Mouse (Mus musculus): ENCODE data around the gene Tnfaip1.
A peak's percentile ranks its signal among the peaks of the same experiment; 100 is the strongest.

The Tnfaip1 gene

DNA sequence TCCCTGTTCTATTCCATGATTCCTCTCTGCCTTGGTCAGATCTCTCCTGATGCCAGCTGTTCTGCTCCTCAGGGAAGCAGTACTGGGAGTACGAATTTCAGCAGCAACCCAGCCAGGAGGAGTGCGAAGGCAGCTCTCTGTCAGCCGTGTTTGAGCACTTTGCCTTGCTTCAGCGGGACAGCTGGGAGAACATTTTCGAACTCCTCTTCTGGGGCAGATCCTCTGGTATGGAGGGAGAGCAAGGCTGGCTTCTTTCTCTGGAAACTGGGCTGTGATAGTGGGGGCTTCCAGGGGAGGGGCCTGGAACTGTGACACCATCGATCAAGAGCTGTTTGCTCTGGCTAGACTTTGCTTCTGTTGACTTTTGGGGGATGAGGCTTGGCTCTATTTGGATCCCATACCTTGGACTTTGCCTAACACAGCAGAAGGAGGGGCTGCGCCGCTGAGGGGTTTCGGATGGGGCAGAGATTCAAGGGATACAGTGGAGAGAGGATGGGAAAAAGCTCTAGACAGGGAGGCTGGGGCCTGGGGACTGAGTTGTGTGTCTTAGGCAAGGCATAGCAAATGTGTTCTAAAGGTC is 35.4 kb downstream of the Tnfaip1 start:
- DNase-seq (ENCODE audit: low read depth, low spot score) = no peak

- DNase-seq (ENCODE audit: low read depth, low spot score) = no peak
Measured at GRCm38 (mm10) chr11:78499543-78499942, 36.6 kb downstream of the Tnfaip1 start.

GRCm38 (mm10) chr11:78499004-78499403 is 37.1 kb downstream of the Tnfaip1 start, which contains the start of gene Vtn:
Gene Vtn (plus strand): TSS chr11:78499091.
- DNase-seq (ENCODE audit: low read depth, low spot score) = no peak

DNA sequence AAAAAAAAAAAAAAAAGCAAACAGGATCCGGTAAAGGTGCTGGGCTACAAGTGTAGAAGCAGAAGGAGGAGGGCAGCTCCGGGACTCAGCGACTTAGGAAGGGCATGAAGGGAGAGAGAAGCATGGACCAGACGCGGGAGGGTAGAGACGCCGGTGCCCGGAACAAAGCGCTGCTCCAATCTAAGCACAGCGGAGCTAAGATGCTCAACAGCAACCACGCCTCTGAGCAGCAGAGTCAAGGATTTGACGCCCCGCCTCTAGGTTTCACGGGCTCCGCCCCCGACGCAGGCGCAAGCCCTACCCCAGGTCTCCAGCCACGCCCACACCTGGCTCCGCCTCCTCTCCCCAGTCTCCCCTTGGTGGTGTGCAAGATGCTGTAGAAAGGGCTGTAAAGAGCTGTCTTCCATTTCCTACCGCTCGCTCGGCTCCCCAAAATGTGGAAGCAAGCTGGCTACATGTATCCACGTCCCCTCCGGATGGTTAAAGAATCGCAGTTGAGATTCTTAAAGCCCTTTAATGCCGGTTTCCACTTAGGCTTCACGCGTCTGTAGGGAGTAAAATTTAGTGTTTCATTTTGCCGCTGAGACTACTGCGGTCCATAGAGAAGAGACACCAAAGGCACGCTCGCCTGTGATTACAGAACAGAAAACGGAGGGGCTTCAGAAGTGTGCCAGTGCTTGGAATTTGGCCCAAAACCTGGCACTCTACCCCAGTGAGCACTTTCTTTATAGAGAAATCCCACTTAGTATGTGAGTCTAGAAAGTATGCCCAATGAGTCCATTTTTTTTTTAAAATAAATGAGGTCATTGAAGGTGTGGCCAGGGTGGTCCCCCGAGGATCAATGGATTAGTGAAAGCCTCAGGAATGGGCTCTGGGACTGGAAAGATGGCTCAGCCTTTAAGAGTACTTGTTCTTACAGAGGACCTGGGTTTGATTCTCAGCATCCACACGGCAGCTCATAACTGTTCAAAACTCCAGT is 38.3 kb downstream of the Tnfaip1 start, which contains the start of gene Sarm1:
TSS of gene Sarm1 (minus strand) at position 211 of the 979 bp plus-strand sequence.
- DNase-seq (ENCODE audit: low read depth, low spot score) = peak; percentile 98

- DNase-seq (ENCODE audit: low read depth, low spot score) = peak; percentile 38
Measured at GRCm38 (mm10) chr11:78497071-78497541, 39.0 kb downstream of the Tnfaip1 start.

DNA sequence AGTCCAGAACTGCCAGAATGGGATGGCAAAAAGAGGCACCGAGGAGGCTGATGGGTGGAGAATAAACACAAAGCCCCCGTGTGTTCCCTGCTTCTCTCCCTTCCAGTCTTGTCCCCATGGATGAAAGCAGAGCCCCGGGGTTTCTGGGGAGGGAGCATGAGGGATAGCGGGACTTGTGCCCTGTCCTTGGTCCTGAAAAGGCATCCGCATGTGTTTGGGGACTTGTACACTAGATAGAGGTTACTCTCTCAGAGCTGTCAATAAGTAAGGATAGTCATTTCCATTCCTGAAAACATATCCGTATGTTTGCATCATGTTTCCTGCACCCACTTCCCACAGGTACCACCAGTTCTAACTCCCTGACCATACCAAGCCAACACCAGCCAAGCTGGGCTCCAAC is 40.2 kb downstream of the Tnfaip1 start:
- DNase-seq (ENCODE audit: low read depth, low spot score) = peak; percentile 75

GRCm38 (mm10) chr11:78490781-78491241 is 45.3 kb downstream of the Tnfaip1 start:
- peak; percentile 81 for DNase-seq (ENCODE audit: low read depth, low spot score)

DNA sequence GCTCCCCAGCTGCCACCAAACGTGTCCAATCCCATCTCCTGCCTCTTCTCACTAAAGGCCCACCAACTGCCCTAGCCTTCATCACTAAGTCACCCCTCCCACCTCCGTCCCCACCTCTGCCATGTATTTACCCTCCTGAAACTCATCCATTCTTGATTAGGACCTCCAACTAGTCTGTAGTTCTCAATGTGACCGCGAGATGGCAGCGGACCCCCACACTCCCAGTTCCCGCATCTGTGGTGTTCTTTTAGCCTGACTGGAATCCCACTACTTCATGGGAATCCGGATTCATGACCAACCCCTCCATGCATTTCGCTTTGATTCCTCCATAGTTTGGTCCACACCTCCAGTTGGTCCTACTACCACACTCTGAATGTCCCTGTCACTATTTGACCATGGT is 48.0 kb downstream of the Tnfaip1 start:
- peak; percentile 87 for DNase-seq (ENCODE audit: low read depth, low spot score)

GRCm38 (mm10) chr11:78483639-78484038 is 52.5 kb downstream of the Tnfaip1 start:
- peak; percentile 60 for DNase-seq (ENCODE audit: low read depth, low spot score)

DNA sequence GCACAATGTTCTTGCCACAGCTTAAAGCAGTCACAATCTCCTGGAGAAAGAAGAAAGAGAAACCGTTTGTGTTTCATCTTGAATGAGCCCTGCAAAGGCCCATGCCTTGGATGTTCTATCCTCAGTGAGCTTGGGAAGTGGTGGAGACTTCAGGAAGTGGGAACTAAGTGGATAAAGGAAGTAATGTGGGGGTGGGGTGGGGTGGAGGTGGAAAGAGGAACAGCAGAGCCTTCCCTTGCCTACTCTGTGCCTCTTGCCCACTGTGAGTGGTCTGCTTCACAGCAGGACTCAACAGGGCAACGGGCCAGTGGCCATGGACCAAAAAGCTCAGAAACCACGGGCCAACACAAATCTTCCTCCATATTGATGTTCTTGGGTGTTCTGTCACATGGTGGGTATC is 60.8 kb downstream of the Tnfaip1 start:
- DNase-seq (ENCODE audit: low read depth, low spot score) = no peak

All from ZHBTc4 (cell line).